ENCODE assay signal across 9 mouse cellular contexts in the genomic region with DNA sequence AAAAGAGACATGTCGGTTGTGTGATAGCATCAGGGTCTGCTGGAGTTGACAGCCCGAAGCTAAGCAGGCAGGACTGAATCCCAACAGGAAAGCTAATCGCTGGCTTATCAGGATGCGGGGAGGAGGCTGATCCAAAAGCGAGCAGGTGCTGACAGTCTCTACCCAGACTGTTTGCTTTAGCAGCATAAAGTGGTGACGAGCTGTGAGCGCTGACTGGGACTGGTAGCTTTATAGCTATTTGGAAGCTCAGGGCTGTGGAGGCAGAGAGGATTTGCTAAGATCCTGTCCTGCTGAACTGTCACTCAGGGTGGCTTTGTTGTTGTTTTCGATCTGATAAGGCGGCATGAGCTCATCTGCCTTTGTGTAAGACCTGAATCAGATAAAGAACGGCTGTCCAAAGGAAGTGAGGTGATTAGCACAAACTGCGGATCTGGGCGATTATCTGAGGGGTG.
DNase-seq lines count a peak whose midpoint lies in the region; ATAC-seq and TF ChIP-seq lines count a peak whose summit lies in the region.
"Had no signal": no experiment of that assay in that cellular context is flagged by ENCODE, and none has a peak within 500 bp of the region (broad histone marks: within the 10 kb centered on the region; RNA-seq: fewer than 3 reads in every experiment).

No protein-coding gene starts in this region.

- H3K27ac ChIP-seq in embryonic facial prominence, embryonic 15.5 days (replicated peaks): peak overlapping the region; percentile 22; the same call in 1 of the 2 replicates
- peak overlapping the region; percentile 41 for H3K27ac ChIP-seq in midbrain, embryonic 11.5 days (ENCODE audit: low read depth, low read length)
- H3K27ac ChIP-seq in small intestine, adult 2 months (ENCODE audit: insufficient read depth, low read depth, low read length): peak overlapping the region; percentile 8; the same call in 1 of the 2 replicates

- no peak overlapping the region for H3K9ac ChIP-seq in embryonic facial prominence, embryonic 15.5 days
- H3K9ac ChIP-seq in midbrain, embryonic 11.5 days (ENCODE audit: low read length): peak overlapping the region; percentile 41

- H3K4me1 ChIP-seq in embryonic facial prominence, embryonic 15.5 days: peaks cover 14% of the 10 kb centered on the region
- peaks cover 7% of the 10 kb centered on the region; the same call in 1 of the 2 replicates for H3K4me1 ChIP-seq in midbrain, embryonic 11.5 days (ENCODE audit: control insufficient read depth, insufficient read depth, low read length)
- no peaks in the 10 kb centered on the region; the same call in 1 of the 2 replicates for H3K4me1 ChIP-seq in small intestine, adult 2 months (ENCODE audit: control insufficient read depth, insufficient read depth, insufficient read length, low read length)

- no peaks in the 10 kb centered on the region for H3K9me3 ChIP-seq in embryonic facial prominence, embryonic 15.5 days (replicated peaks)
- H3K9me3 ChIP-seq in midbrain, embryonic 11.5 days (ENCODE audit: control insufficient read depth, low read length): no peaks in the 10 kb centered on the region

- WGBS in embryonic facial prominence, embryonic 15.5 days: 13% methylated on average over 12 of the region's 12 CpGs
- WGBS in midbrain, embryonic 11.5 days: 4% methylated on average over 12 of the region's 12 CpGs
- 12% methylated on average over 12 of the region's 12 CpGs for WGBS in small intestine, adult 2 months

- no peak overlapping the region for H3K4me3 ChIP-seq in embryonic facial prominence, embryonic 15.5 days (replicated peaks)
- no peak overlapping the region for H3K4me3 ChIP-seq in midbrain, embryonic 11.5 days (ENCODE audit: low read depth, low read length)
- peak overlapping the region; percentile 17; the same call in 1 of the 2 replicates for H3K4me3 ChIP-seq in small intestine, adult 2 months (ENCODE audit: low read depth, low read length)
- H3K4me3 ChIP-seq: megakaryocyte, embryonic 14.5 days had no signal

- H3K36me3 ChIP-seq in embryonic facial prominence, embryonic 15.5 days: no peaks in the 10 kb centered on the region
- no peaks in the 10 kb centered on the region for H3K36me3 ChIP-seq in midbrain, embryonic 11.5 days (ENCODE audit: control insufficient read depth, insufficient read depth, low read length)
- no peaks in the 10 kb centered on the region for H3K36me3 ChIP-seq in small intestine, adult 2 months (ENCODE audit: control insufficient read depth, insufficient read depth, low read length)

- DNase-seq in urinary bladder, postnatal 25 days (ENCODE audit: low spot score): peak; percentile 5
- DNase-seq in urinary bladder, adult 2 months (ENCODE audit: low spot score): no peak
- DNase-seq in heart, postnatal 36 days: peak; percentile 27 to 34
- DNase-seq in left cerebral cortex, postnatal 4 days: peak; percentile 45
- DNase-seq in midbrain, embryonic 11.5 days (ENCODE audit: low spot score, missing footprints): peak; percentile 93
- no peak for DNase-seq in thymus, postnatal 36 days

- TF ChIP-seq CTCF in small intestine, adult 2 months (IDR thresholded peaks at IDR 0.05; ENCODE audit: extremely low read depth, insufficient read length, insufficient replicate concordance, low read depth, low read length): no peak

- peak overlapping the region; percentile 26 for H3K4me2 ChIP-seq in embryonic facial prominence, embryonic 15.5 days (replicated peaks)
- peak overlapping the region; percentile 35 for H3K4me2 ChIP-seq in midbrain, embryonic 11.5 days

- no peak for ATAC-seq in embryonic facial prominence, embryonic 15.5 days (ENCODE audit: insufficient number of reproducible peaks, low FRiP score, low TSS enrichment, low read depth)
- peak; percentile 81; the same call in 1 of the 2 replicates for ATAC-seq in midbrain, embryonic 11.5 days (ENCODE audit: low FRiP score)

- TF ChIP-seq POLR2A in small intestine, adult 2 months (IDR thresholded peaks at IDR 0.05; ENCODE audit: low read depth, low read length): no peak

- H3K27me3 ChIP-seq in embryonic facial prominence, embryonic 15.5 days: no peaks in the 10 kb centered on the region
- H3K27me3 ChIP-seq in midbrain, embryonic 11.5 days (ENCODE audit: control insufficient read depth, insufficient read depth, low read length): no peaks in the 10 kb centered on the region
- H3K27me3 ChIP-seq in small intestine, adult 2 months (ENCODE audit: control insufficient read depth, insufficient read depth, low read length): no peaks in the 10 kb centered on the region

- intact Hi-C loops in heart, postnatal 36 days (cut with DNase I): loop anchor here (5.0 kb wide), 2 partner anchors 49 to 144 kb away; no protein-coding TSS in a partner anchor
- intact Hi-C loops in left cerebral cortex, postnatal 4 days (cut with DNase I): loop anchor here (10.0 kb wide), 1 partner anchor 94 kb away; a partner anchor contains a TSS

Comparison
In these comparisons a context has a peak if more than half of its experiments do, and no peak if none do; other contexts are left out.
1. DNase-seq: peak in urinary bladder, postnatal 25 days (single experiment), heart, postnatal 36 days (2 of 2), left cerebral cortex, postnatal 4 days (single experiment) and midbrain, embryonic 11.5 days (single experiment); none in urinary bladder, adult 2 months (single experiment) and thymus, postnatal 36 days (0 of 2).
2. Peak in every context shown above with its lines, with median percentiles within 50 percentile points of each other: H3K27ac ChIP-seq.